Mouse (Mus musculus) lung, adult 2 months (tissue): ENCODE measurements around the gene Fdx1. TPM values are rescaled to one million over a fixed set of nuclear protein-coding genes. Genes with fewer than 3 reads are reported as not detected.
A peak's percentile ranks its signal among the peaks of the same experiment; 100 is the strongest.

Experiments
- DNase-seq: peaks from one replicate; pipeline ENCODE4 v3.0.0; 2022
- H3K4me1 ChIP-seq: fragments of 200-500 bp; 2 replicates; pipeline ENCODE4 v1.6.1; 2011; ENCODE audit warnings: low read length; ENCODE audit not compliant: control insufficient read depth, insufficient read depth
- H3K4me3 ChIP-seq: fragments of 200-500 bp; replicated peaks from 2 replicates; pipeline ENCODE3; 2011; ENCODE audit warnings: low read depth, mild to moderate bottlenecking, control low read depth, low read length; ENCODE audit errors: extremely low read depth
- CTCF ChIP-seq: fragments of 200-500 bp; IDR thresholded peaks from 2 replicates; pipeline ENCODE4 v1.5.1; 2011; ENCODE audit warnings: mild to moderate bottlenecking, low read length, control low read depth; ENCODE audit not compliant: insufficient read depth
- POLR2A ChIP-seq: fragments of 200-500 bp; IDR thresholded peaks from 2 replicates; pipeline ENCODE4 v1.6.1; 2011; ENCODE audit warnings: low read depth, mild to moderate bottlenecking, control low read depth, low read length, borderline replicate concordance; ENCODE audit errors: extremely low read depth
- WGBS: fragments of 180-500 bp; shearing (Covaris S2); methylation state at CpG from one replicate; pipeline ENCODE4 v1.1.7; 2018; 5-methylcytosine and 5-hydroxymethylcytosine counted together
- polyA plus RNA-seq: library from polyadenylated mRNA; depleted of rRNA; stranded (reverse); fragments of >200 nt; gene quantifications from 2 replicates; pipeline ENCODE4 v1.2.3, GENCODE M21; 2012

The Fdx1 gene
- polyA plus RNA-seq, 1 experiment, result 106 TPM

DNA sequence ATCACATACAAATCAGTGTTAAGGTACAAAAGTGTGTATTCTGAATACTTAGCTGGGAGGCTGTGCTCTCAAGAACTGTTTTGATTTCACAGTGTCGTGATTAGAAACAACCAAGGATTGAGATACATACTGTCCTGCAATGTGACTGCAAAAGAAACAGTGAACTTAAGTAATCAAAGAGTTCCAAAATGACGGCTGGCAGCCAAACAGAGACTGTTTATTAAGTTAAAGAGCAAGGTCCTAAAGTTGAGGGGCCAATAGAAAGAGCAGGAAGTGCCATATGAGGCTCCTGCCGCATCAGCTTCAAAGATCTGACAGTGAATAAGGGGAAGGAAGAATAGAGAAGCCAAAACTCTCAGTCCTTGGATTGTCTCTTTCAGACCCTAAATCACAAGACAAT lies 10.5 kb upstream of the Fdx1 start:
- WGBS, result 44% methylated on average over 3 of the region's 3 CpGs
- Histone ChIP-seq H3K4me1 (no peaks in the 10 kb centered on the region), H3K4me3 (no peak overlapping the region)
- no peak for DNase-seq
- no peak for TF ChIP-seq POLR2A
- no peak for TF ChIP-seq CTCF

GRCm38 (mm10) chr9:51966373-51966772 lies 3.0 kb upstream of the Fdx1 start:
- no peaks in the 10 kb centered on the region for H3K4me1 ChIP-seq
- no peak overlapping the region for H3K4me3 ChIP-seq
- no peak for DNase-seq
- TF ChIP-seq POLR2A (no peak), CTCF (peak; percentile 3; the same call in 1 of the 2 replicates)

DNA sequence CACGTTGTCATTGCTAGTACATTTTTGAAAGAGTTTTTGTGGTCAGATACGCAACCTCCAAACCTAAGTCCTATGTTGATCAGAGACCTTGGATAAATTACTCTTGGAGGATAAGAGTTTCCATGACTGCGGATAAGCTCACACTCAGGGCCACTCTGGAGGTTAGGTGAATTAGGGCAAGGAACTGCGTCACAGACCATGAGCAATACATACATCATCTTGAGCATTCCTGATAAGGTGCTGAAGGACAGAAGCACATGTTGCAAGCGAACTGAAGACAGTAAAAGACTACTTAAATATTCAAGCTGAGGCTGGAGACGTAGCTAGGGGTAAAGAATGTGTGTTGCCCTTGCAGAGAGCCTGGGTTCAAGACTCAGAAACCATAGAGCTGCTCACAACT lies 754 bp upstream of the Fdx1 start:
- WGBS, result 60% methylated on average over 6 of the region's 6 CpGs
- TF ChIP-seq POLR2A, result no peak
- TF ChIP-seq CTCF, result no peak
- Histone ChIP-seq H3K4me3 (no peak overlapping the region), H3K4me1 (no peaks in the 10 kb centered on the region; the same call in 1 of the 2 replicates)
- DNase-seq, result no peak

DNA sequence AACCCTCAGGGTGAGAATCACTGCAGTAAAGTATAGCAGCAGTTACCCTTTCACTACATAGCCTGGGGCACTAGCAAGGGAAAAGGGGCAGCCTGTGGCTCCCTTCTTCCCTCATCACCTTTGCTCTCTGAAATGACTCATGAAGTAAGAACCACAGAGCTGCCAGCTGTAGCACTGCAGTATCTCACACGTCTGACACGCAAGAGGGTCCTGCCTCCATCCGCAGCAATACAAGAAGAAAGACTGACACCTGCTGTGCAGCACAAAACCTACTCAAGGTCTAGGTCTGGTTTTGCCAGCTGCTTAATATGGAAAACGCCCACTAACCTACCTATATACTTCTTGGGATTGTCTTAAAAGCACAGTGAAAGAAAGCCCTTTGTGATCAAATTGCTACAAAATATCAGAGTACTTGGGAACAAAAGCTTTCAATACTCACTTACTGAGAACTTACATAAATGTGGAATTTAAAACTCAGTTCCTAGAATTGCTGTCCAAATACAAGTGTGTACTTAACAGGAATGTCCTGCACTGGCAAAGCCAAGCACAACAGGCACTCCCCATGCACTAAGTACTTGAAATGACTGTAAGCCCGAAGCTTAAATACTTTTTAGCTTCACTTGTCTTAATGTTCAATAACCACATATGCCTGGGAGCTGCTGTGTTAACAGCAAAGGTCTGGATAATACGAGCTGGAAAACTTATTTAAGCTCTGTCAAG lies 2.0 kb downstream of the Fdx1 start:
- 41% methylated on average over 6 of the region's 6 CpGs for WGBS
- no peak for DNase-seq

GRCm38 (mm10) chr9:51960331-51960730 lies 3.0 kb downstream of the Fdx1 start:
- DNase-seq, result no peak

More for the DNA sequence above, 2.0 kb downstream of the Fdx1 start:
- peak overlapping the region; percentile 37 for H3K4me3 ChIP-seq
- H3K4me1 ChIP-seq, result peaks cover 2% of the 10 kb centered on the region
- TF ChIP-seq CTCF (no peak), POLR2A (no peak)

GRCm38 (mm10) chr9:51958981-51959380 lies 4.4 kb downstream of the Fdx1 start:
- no peak for TF ChIP-seq POLR2A
- TF ChIP-seq CTCF, result no peak
- DNase-seq, result no peak

More at GRCm38 (mm10) chr9:51960331-51960730, 3.0 kb downstream of the Fdx1 start:
- TF ChIP-seq CTCF (no peak), POLR2A (no peak)
- 40% methylated on average over 2 of the region's 2 CpGs for WGBS
- H3K4me3 ChIP-seq, result no peak overlapping the region
- H3K4me1 ChIP-seq, result peaks cover 2% of the 10 kb centered on the region

DNA sequence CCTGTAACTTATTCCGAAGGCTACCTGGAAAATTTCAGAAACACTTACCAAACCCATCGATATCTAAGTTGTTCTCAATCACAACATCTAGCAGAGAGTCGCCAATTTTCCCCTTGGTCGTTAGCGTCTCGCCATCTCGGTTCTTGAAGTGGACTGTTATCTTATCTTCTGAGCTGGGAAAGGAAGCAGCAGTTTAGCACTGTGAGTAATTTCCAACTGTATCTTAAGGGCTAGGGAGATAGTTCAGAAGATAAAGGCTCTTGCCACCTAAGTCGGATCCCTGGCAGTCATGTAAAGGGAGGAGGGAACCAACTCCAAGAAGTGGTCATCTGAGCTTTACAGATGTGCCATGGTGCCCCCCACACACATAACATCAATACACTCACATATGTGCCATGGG lies 6.3 kb downstream of the Fdx1 start:
- TF ChIP-seq POLR2A, result no peak
- no peak for TF ChIP-seq CTCF
- 56% methylated on average over 8 of the region's 8 CpGs for WGBS
- no peak for DNase-seq
- Histone ChIP-seq H3K4me1 (peaks cover 2% of the 10 kb centered on the region), H3K4me3 (no peak overlapping the region)

More at GRCm38 (mm10) chr9:51958981-51959380, 4.4 kb downstream of the Fdx1 start:
- no peak overlapping the region for H3K4me3 ChIP-seq
- peaks cover 2% of the 10 kb centered on the region for H3K4me1 ChIP-seq

DNA sequence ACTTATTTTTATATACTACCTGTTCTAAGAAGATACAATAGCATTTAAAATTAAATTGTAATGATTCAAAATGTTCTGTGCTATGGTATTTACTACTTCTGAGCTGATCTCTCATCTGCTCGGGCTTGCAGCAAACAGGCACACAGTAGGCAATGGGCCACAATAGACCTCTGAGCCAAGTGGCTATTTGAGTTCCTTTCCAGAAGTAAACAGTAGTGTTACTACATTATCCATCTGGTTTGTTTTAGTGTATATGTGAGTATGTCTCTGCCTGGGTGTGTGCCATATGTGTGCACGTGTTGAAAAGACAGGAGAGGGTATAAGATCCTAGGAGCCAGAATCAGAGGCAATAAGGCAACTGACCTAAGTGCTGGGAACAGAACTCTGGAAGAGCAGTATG lies 6.9 kb downstream of the Fdx1 start:
- TF ChIP-seq CTCF (no peak), POLR2A (no peak)
- H3K4me1 ChIP-seq, result peaks cover 2% of the 10 kb centered on the region
- no peak for DNase-seq
- WGBS, result 40% methylated on average over 2 of the region's 2 CpGs
- H3K4me3 ChIP-seq, result no peak overlapping the region

DNA sequence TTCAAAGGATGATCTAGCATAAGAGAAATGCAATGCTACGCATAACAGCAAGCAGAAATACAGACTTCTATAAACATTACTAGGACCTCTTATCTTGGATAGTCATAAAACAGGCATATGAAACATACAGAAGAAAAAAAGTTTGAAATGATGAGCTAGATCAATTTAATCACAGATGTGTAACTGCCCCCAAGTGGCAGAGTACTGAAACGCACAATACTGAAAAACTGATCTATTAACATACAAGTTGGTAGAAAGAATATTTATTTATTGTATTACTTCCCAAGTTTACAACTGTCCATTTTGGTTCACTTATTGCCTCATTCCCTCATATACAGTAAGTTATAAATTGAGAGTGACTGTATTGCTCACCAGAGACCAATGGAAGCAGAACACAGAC lies 12.0 kb downstream of the Fdx1 start:
- Histone ChIP-seq H3K4me3 (no peak overlapping the region), H3K4me1 (no peaks in the 10 kb centered on the region; the same call in 1 of the 2 replicates)
- no peak for DNase-seq
- no peak for TF ChIP-seq POLR2A
- TF ChIP-seq CTCF, result peak; percentile 21; the same call in 1 of the 2 replicates
- WGBS, result 62% methylated on average over 2 of the region's 2 CpGs

DNA sequence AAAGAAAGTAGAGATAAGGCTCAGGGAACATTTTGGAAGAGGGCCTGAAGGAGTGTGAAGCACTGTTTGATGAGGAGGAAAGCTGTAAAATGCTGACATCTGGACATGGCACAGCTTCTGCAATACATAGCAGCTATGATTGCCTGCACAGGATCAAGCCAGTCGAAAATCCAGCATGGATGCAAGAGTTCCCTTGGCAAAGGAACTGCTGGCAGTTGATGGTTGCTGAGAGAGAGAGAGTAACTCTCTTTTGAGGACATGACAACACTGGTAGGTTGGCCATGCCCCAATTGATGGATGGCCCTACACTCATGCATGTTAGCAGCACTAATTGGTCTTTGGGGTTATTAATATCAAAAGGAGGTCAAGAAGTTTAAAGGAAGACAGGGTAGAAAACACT lies 12.7 kb downstream of the Fdx1 start:
- 64% methylated on average over 1 of the region's 1 CpGs for WGBS
- Histone ChIP-seq H3K4me1 (no peaks in the 10 kb centered on the region; the same call in 1 of the 2 replicates), H3K4me3 (no peak overlapping the region)
- DNase-seq, result no peak
- TF ChIP-seq POLR2A (no peak), CTCF (no peak)

GRCm38 (mm10) chr9:51950225-51950624 lies 13.1 kb downstream of the Fdx1 start:
- WGBS, result 79% methylated on average over 3 of the region's 3 CpGs
- peaks cover 2% of the 10 kb centered on the region; the same call in 1 of the 2 replicates for H3K4me1 ChIP-seq
- no peak overlapping the region for H3K4me3 ChIP-seq
- no peak for DNase-seq
- TF ChIP-seq POLR2A (no peak), CTCF (no peak)
